Mouse (Mus musculus): Measurements from ENCODE around the gene Defb18.
"Not testable (repeated sequence)": the region's sequence is repeated elsewhere in the genome, so short reads cannot be mapped to it uniquely, and the experiment has no call there.

Defb18 gene

GRCm38 (mm10) chr1:18237343-18237742 is at the start of gene Defb18:
Gene Defb18 (minus strand): TSS chr1:18237443.
- no peak for DNase-seq (ENCODE audit: low spot score)

- DNase-seq (ENCODE audit: low spot score): no peak
These were observed 33.9 kb upstream of the Defb18 start for GRCm38 (mm10) chr1:18271095-18271494.

- no peak for DNase-seq (ENCODE audit: low spot score)
These were observed 31.6 kb upstream of the Defb18 start for GRCm38 (mm10) chr1:18268845-18269244.

GRCm38 (mm10) chr1:18265038-18265437 is 27.8 kb upstream of the Defb18 start, which contains the start of gene Defb41:
Gene Defb41 (minus strand): TSS chr1:18265138.
- no peak for DNase-seq (ENCODE audit: low spot score)

- not testable (repeated sequence) for DNase-seq (ENCODE audit: low spot score)
These were observed 8.7 kb upstream of the Defb18 start for GRCm38 (mm10) chr1:18245801-18246580.

- no peak for DNase-seq (ENCODE audit: low spot score)
These were observed 13.8 kb downstream of the Defb18 start for GRCm38 (mm10) chr1:18223385-18223945.

GRCm38 (mm10) chr1:18191719-18192118 is 45.5 kb downstream of the Defb18 start:
- no peak for DNase-seq (ENCODE audit: low spot score)

- DNase-seq (ENCODE audit: low spot score): no peak
These were observed 46.2 kb downstream of the Defb18 start for GRCm38 (mm10) chr1:18190714-18191712.

All from testis, postnatal 10 days (tissue).